Mouse (Mus musculus): ENCODE results near the gene 1700049E17Rik2.
"Not testable (repeated sequence)": the region's sequence is repeated elsewhere in the genome, so short reads cannot be mapped to it uniquely, and the experiment has no call there.

Gene 1700049E17Rik2

DNA sequence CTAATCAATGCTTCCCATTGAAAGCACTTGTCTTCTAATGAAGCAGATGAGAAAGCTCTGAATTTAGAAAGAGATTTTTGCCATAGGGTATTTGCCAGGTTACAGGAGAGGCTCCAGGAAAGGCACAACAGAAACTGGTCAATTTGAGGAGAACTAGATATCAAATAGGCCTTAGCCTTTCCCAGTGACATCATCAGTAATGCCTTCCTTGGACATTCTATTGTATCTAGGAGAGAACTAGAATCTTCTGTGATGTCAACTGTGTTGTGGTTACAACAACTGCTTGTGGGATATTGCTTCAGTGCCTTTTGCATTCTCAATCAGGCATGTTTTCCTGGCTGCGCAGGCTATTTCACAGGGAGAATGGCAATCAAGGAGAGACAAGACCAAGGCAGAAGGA is at the start of gene 1700049E17Rik2:
Gene 1700049E17Rik2, plus strand, starts transcription at position 301 of the 400 bp plus-strand sequence.
- DNase-seq (ENCODE audit: low spot score in 2 of 2) = not testable (repeated sequence)

DNA sequence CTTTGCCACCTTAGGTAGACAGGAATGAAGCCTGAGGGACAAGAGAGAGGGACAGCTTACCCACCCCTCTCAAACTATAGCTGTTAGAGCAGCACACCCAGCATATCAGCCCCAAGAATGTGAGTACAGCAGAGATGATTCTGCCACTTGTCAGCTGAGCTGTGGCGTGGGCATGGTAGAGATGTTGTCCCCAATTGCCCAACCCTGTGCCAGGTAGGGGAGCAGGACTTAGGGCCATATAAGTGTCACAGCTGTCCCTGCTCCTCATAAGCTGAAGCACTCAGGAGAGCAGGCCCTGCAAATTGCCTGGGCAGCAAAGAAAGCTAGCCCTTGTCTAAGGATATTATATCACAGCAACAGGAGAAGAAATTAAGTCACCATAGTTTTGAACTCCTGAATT is 48.3 kb upstream of the 1700049E17Rik2 start:
- not testable (repeated sequence) for DNase-seq (ENCODE audit: low spot score in 2 of 2)

DNA sequence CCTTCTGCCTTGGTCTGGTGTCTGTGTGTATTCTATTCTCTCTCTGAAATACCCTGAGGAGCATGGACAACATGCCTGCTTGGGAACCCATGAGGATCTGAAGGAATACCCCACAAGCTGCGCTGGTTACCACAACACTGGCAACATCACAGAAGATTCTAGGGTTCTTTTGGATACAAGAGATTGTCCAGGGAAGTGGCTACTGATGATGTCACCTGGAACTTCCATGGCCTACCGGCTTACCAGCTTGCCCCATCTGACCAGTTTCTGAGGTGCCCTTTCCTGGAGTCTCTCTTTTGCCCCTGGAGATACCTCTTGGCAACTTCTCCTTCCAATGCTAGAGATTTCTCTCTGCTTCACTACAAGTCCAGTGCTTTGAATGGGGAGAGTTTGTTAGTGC is 17.5 kb upstream of the 1700049E17Rik2 start, which contains the start of gene Gm7970:
Gene Gm7970, minus strand, starts transcription at position 101 of the 400 bp plus-strand sequence.
- not testable (repeated sequence) for DNase-seq (ENCODE audit: low spot score in 2 of 2)

DNA sequence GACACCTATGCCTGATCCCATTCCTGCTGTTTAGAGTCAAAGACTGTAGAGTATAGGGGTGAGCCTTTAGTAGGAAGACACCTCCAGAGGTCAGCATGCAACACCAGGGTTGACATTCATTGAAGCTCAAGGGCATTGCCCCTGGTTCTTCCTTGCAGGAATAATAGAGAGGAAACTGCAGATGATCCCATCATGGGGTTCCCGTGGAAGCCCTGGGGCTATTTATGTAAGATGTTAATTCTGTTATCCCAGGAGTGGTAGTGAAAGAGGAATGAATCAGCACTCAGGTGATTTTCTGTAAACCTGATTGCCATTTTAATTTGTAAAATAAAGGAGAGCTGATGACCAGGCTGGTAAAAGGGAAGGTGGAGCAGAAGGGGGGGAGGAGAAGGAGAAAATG is 13.3 kb downstream of the 1700049E17Rik2 start:
- not testable (repeated sequence) for DNase-seq (ENCODE audit: low spot score in 2 of 2)

DNA sequence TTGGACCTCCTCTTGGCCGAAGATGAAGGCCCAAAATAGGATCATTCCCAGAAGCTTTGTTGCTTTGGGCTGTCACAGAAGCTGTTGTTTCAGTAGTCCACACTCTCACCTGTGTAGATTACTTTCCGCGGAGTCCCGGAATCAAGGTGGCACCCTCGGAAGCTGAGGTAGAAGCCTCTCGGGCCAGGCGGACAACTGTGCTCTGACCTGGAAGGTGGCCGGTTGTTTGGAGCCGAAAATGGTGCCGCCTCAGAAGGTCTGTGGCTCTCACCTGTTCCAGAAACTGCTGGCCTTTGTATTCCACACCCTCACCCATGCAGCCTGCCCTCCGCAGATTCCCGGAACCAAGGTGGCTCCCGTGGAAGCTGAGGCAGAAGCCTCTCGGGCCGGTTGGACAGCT is 27.9 kb downstream of the 1700049E17Rik2 start:
- DNase-seq (ENCODE audit: low spot score in 2 of 2) = not testable (repeated sequence)

DNA sequence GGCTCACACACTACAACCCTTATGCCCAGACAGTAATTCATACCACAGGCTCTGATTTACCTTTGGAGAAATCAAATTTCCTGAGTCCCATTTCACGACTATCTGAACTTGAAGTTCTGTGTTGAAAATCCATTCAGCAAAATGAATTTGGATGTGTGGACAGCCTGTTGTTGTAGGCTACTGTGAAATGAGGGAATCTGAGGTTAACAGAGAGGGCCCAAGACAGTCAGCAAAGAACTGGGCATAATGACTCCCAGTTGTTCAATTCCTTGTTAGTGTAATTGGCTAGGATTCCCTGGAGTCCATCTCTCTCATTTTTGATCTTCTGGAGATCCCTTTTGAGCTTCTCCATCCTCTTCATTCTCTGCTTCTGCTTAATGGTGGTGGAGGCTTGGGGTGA is 37.7 kb downstream of the 1700049E17Rik2 start:
- peak; percentile 17 to 18 for DNase-seq (ENCODE audit: low spot score in 2 of 2)

DNA sequence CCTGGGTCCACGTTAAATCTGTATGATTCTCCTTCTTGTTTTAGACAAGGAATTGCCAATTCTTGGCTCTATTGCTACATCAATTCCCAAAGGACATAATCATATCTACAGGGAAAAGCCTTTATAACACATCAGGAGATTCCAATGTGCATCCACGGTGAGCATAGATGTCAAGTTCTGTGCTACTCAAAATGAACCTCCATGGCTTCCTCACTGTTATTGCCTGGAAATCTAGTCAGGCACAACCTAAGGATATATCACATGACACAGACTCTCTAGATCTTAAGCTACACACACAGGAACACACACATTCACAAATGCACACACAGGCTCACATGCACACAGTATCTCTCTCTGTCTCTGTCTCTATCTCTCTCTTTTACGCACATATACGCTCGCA is 49.5 kb downstream of the 1700049E17Rik2 start:
- DNase-seq (ENCODE audit: low spot score in 2 of 2) = not testable (repeated sequence)

DNA sequence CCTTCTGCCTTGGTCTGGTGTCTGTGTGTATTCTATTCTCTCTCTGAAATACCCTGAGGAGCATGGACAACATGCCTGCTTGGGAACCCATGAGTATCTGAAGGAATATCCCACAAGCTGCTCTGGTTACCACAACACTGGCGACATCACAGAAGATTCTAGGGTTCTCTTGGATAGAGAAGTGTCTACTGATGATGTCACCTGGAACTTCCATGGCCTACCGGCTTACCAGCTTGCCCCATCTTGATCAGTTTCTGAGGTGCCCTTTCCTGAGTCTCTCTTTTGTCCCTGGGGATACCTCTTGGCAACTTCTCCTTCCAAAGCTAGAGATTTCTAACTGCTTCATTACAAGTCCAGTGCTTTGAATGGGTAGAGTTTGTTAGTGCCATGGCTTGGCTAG is 51.5 kb downstream of the 1700049E17Rik2 start, which contains the start of gene Gm3072:
Gene Gm3072, minus strand, starts transcription at position 101 of the 400 bp plus-strand sequence.
- not testable (repeated sequence) for DNase-seq (ENCODE audit: low spot score in 2 of 2)

DNA sequence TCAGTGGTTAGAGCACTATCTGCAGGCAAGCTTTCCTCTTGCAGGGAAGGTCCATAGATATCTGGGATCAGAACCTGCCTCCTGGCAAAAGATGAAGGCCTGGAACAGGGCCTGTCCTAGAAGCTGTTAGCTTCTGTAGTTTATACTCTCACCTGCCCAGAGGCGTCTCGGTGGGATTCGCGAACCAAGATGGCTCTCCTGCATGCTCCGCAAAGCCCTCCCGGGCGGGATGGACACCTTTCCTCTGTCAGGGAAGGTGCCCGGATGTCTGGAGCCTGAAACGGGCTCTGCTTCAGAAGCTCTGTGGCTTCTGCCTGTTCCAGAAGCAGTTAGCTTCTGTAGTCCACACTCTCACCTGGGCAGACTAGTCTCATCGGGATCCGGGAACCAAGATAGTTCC is 57.1 kb downstream of the 1700049E17Rik2 start:
- DNase-seq (ENCODE audit: low spot score in 2 of 2) = not testable (repeated sequence)
